Comparison of ENCODE assay signal across 24 mouse cellular contexts in the genomic region with DNA sequence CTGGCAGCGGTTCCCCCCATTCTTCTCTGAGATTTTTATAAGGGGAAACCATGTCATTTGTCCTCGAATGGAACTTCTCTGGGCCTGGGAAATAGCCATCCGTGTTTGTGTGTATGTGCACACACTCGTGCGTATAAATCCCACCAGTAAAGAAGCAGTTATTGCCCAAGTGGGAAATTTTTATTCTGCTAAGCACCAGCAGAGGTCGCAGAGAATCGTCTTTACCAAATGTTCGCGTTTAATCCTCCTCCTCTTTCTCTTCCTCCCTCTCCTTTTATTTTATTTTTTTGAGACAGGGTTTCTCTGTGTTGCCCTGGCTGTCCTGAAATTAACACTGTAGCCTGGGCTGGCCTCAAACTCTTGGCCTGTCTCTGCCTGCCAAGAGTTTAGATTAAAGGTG. TPM values are rescaled to one million over a fixed set of nuclear protein-coding genes. Genes with fewer than 3 reads are reported as not detected.
DNase-seq lines count a peak whose midpoint lies in the region; ATAC-seq and TF ChIP-seq lines count a peak whose summit lies in the region.
"Had no signal": no experiment of that assay in that cellular context is flagged by ENCODE, and none has a peak within 500 bp of the region (broad histone marks: within the 10 kb centered on the region; RNA-seq: fewer than 3 reads in every experiment).

No protein-coding gene starts in this region.

- TF ChIP-seq EP300 in stomach, postnatal 0 days (optimal IDR thresholded peaks at IDR 0.05), result no peak

- H3K4me1 ChIP-seq in embryonic facial prominence, embryonic 11.5 days (ENCODE audit: control insufficient read depth, insufficient read depth, low read length), result no peaks in the 10 kb centered on the region
- H3K4me1 ChIP-seq in embryonic facial prominence, embryonic 10.5 days, result no peaks in the 10 kb centered on the region
- no peaks in the 10 kb centered on the region for H3K4me1 ChIP-seq in intestine, postnatal 0 days (replicated peaks; ENCODE audit: control insufficient read depth, insufficient read depth, low read length)
- H3K4me1 ChIP-seq in intestine, embryonic 16.5 days (ENCODE audit: control insufficient read depth, insufficient read depth, low read length), result no peaks in the 10 kb centered on the region
- H3K4me1 ChIP-seq in midbrain, postnatal 0 days (ENCODE audit: insufficient read depth, low read length), result no peaks in the 10 kb centered on the region
- no peaks in the 10 kb centered on the region for H3K4me1 ChIP-seq in midbrain, embryonic 11.5 days (ENCODE audit: control insufficient read depth, insufficient read depth, low read length)
- no peaks in the 10 kb centered on the region for H3K4me1 ChIP-seq in stomach, postnatal 0 days (replicated peaks; ENCODE audit: control insufficient read depth, insufficient read depth)
- H3K4me1 ChIP-seq in kidney, embryonic 16.5 days (ENCODE audit: insufficient read depth, low read length), result no peaks in the 10 kb centered on the region
- H3K4me1 ChIP-seq: embryonic facial prominence, embryonic 12.5 days; heart, embryonic 15.5 days; hindbrain, embryonic 15.5 days; limb, embryonic 15.5 days; neural tube, embryonic 13.5 days had no signal

- TF ChIP-seq CTCF in intestine, postnatal 0 days (IDR thresholded peaks at IDR 0.05; ENCODE audit: low read depth), result peak; percentile 41
- TF ChIP-seq CTCF in midbrain, postnatal 0 days (IDR thresholded peaks at IDR 0.05), result peak; percentile 69
- TF ChIP-seq CTCF in stomach, postnatal 0 days (IDR thresholded peaks at IDR 0.05; ENCODE audit: low read depth), result peak; percentile 50

- H3K27me3 ChIP-seq in embryonic facial prominence, embryonic 11.5 days (ENCODE audit: control insufficient read depth, insufficient read depth, low read length), result no peaks in the 10 kb centered on the region
- H3K27me3 ChIP-seq in embryonic facial prominence, embryonic 10.5 days (replicated peaks; ENCODE audit: low read depth, poor library complexity, severe bottlenecking), result no peaks in the 10 kb centered on the region
- H3K27me3 ChIP-seq in intestine, postnatal 0 days (replicated peaks; ENCODE audit: control insufficient read depth, insufficient read depth, low read length), result no peaks in the 10 kb centered on the region
- no peaks in the 10 kb centered on the region for H3K27me3 ChIP-seq in intestine, embryonic 16.5 days (replicated peaks; ENCODE audit: control insufficient read depth, insufficient read depth, low read length)
- H3K27me3 ChIP-seq in midbrain, postnatal 0 days (ENCODE audit: insufficient read depth, low read length), result no peaks in the 10 kb centered on the region
- no peaks in the 10 kb centered on the region for H3K27me3 ChIP-seq in midbrain, embryonic 11.5 days (ENCODE audit: control insufficient read depth, insufficient read depth, low read length)
- H3K27me3 ChIP-seq in stomach, postnatal 0 days (ENCODE audit: control insufficient read depth, insufficient read depth, low read length), result no peaks in the 10 kb centered on the region
- H3K27me3 ChIP-seq in kidney, embryonic 16.5 days (ENCODE audit: insufficient read depth, low read length), result no peaks in the 10 kb centered on the region
- H3K27me3 ChIP-seq: embryonic facial prominence, embryonic 12.5 days; heart, embryonic 15.5 days; hindbrain, embryonic 15.5 days; limb, embryonic 15.5 days; neural tube, embryonic 13.5 days had no signal

- H3K36me3 ChIP-seq in embryonic facial prominence, embryonic 11.5 days (replicated peaks; ENCODE audit: control insufficient read depth, insufficient read depth, low read depth, low read length), result no peaks in the 10 kb centered on the region
- no peaks in the 10 kb centered on the region for H3K36me3 ChIP-seq in embryonic facial prominence, embryonic 10.5 days (replicated peaks)
- no peaks in the 10 kb centered on the region for H3K36me3 ChIP-seq in intestine, postnatal 0 days (ENCODE audit: control insufficient read depth, insufficient read depth)
- no peaks in the 10 kb centered on the region for H3K36me3 ChIP-seq in intestine, embryonic 16.5 days (ENCODE audit: control insufficient read depth, insufficient read depth, low read length)
- no peaks in the 10 kb centered on the region for H3K36me3 ChIP-seq in midbrain, postnatal 0 days (ENCODE audit: insufficient read depth, low read length)
- H3K36me3 ChIP-seq in midbrain, embryonic 11.5 days (ENCODE audit: control insufficient read depth, insufficient read depth, low read length), result no peaks in the 10 kb centered on the region
- no peaks in the 10 kb centered on the region for H3K36me3 ChIP-seq in stomach, postnatal 0 days (ENCODE audit: control insufficient read depth, insufficient read depth, low read length)
- H3K36me3 ChIP-seq in kidney, embryonic 16.5 days (ENCODE audit: insufficient read depth, low read length), result no peaks in the 10 kb centered on the region
- H3K36me3 ChIP-seq: embryonic facial prominence, embryonic 12.5 days; heart, embryonic 15.5 days; hindbrain, embryonic 15.5 days; limb, embryonic 15.5 days; neural tube, embryonic 13.5 days had no signal

- H3K9me3 ChIP-seq in embryonic facial prominence, embryonic 11.5 days (replicated peaks; ENCODE audit: control insufficient read depth, low read length), result no peaks in the 10 kb centered on the region
- H3K9me3 ChIP-seq in embryonic facial prominence, embryonic 10.5 days, result no peaks in the 10 kb centered on the region
- no peaks in the 10 kb centered on the region for H3K9me3 ChIP-seq in intestine, postnatal 0 days (ENCODE audit: control insufficient read depth)
- H3K9me3 ChIP-seq in intestine, embryonic 16.5 days (ENCODE audit: control insufficient read depth, low read length), result 0 out of 2 replicates have a peak, but pooled peaks cover 4% of the 10 kb centered on the region
- 0 out of 2 replicates have a peak, but pooled peaks cover under 1% of the 10 kb centered on the region for H3K9me3 ChIP-seq in midbrain, postnatal 0 days (ENCODE audit: low read length)
- H3K9me3 ChIP-seq in midbrain, embryonic 11.5 days (ENCODE audit: control insufficient read depth, low read length), result no peaks in the 10 kb centered on the region
- no peaks in the 10 kb centered on the region for H3K9me3 ChIP-seq in stomach, postnatal 0 days (ENCODE audit: control insufficient read depth, low read length)
- H3K9me3 ChIP-seq in kidney, embryonic 16.5 days (ENCODE audit: low read length), result no peaks in the 10 kb centered on the region
- H3K9me3 ChIP-seq: embryonic facial prominence, embryonic 12.5 days; heart, embryonic 15.5 days; hindbrain, embryonic 15.5 days; limb, embryonic 15.5 days; neural tube, embryonic 13.5 days had no signal

- H3K9ac ChIP-seq in embryonic facial prominence, embryonic 11.5 days (replicated peaks; ENCODE audit: low read length), result no peak overlapping the region
- H3K9ac ChIP-seq in intestine, postnatal 0 days (ENCODE audit: low read depth, low read length), result no peak overlapping the region
- H3K9ac ChIP-seq in intestine, embryonic 16.5 days (ENCODE audit: low read depth, low read length), result no peak overlapping the region
- H3K9ac ChIP-seq in midbrain, postnatal 0 days (replicated peaks; ENCODE audit: low read length, poor library complexity, severe bottlenecking), result no peak overlapping the region
- H3K9ac ChIP-seq in midbrain, embryonic 11.5 days (ENCODE audit: low read length), result no peak overlapping the region
- H3K9ac ChIP-seq in stomach, postnatal 0 days (ENCODE audit: low read length), result no peak overlapping the region
- no peak overlapping the region for H3K9ac ChIP-seq in kidney, embryonic 16.5 days (replicated peaks; ENCODE audit: low read length)
- H3K9ac ChIP-seq: embryonic facial prominence, embryonic 12.5 days; heart, embryonic 15.5 days; hindbrain, embryonic 15.5 days; limb, embryonic 15.5 days; neural tube, embryonic 13.5 days had no signal

- H3K4me3 ChIP-seq in embryonic facial prominence, embryonic 11.5 days (ENCODE audit: low read depth, low read length), result no peak overlapping the region
- no peak overlapping the region for H3K4me3 ChIP-seq in embryonic facial prominence, embryonic 10.5 days
- H3K4me3 ChIP-seq in intestine, postnatal 0 days (ENCODE audit: low read depth, low read length), result no peak overlapping the region
- no peak overlapping the region for H3K4me3 ChIP-seq in intestine, embryonic 16.5 days (ENCODE audit: low read length)
- no peak overlapping the region for H3K4me3 ChIP-seq in midbrain, postnatal 0 days (ENCODE audit: low read depth, low read length)
- H3K4me3 ChIP-seq in midbrain, embryonic 11.5 days (ENCODE audit: low read depth, low read length), result no peak overlapping the region
- H3K4me3 ChIP-seq in stomach, postnatal 0 days (ENCODE audit: low read depth, low read length), result no peak overlapping the region
- H3K4me3 ChIP-seq in kidney, embryonic 16.5 days (ENCODE audit: low read length), result no peak overlapping the region
- H3K4me3 ChIP-seq: embryonic facial prominence, embryonic 12.5 days; heart, embryonic 15.5 days; hindbrain, embryonic 15.5 days; limb, embryonic 15.5 days; neural tube, embryonic 13.5 days had no signal

- no peak overlapping the region for H3K4me2 ChIP-seq in embryonic facial prominence, embryonic 11.5 days (ENCODE audit: low read depth, low read length)
- H3K4me2 ChIP-seq in intestine, postnatal 0 days (replicated peaks; ENCODE audit: low read depth), result no peak overlapping the region
- H3K4me2 ChIP-seq in intestine, embryonic 16.5 days (ENCODE audit: low read depth, low read length), result no peak overlapping the region
- H3K4me2 ChIP-seq in midbrain, postnatal 0 days (ENCODE audit: low read depth, low read length, poor library complexity, severe bottlenecking), result no peak overlapping the region
- H3K4me2 ChIP-seq in midbrain, embryonic 11.5 days, result no peak overlapping the region
- no peak overlapping the region for H3K4me2 ChIP-seq in stomach, postnatal 0 days (replicated peaks; ENCODE audit: low read depth)
- H3K4me2 ChIP-seq in kidney, embryonic 16.5 days (replicated peaks; ENCODE audit: low read depth, low read length), result no peak overlapping the region
- H3K4me2 ChIP-seq: embryonic facial prominence, embryonic 12.5 days; heart, embryonic 15.5 days; hindbrain, embryonic 15.5 days; limb, embryonic 15.5 days; neural tube, embryonic 13.5 days had no signal

- 61% methylated on average over 9 of the region's 9 CpGs for WGBS in embryonic facial prominence, embryonic 11.5 days
- WGBS in embryonic facial prominence, embryonic 10.5 days, result 63% methylated on average over 9 of the region's 9 CpGs
- 57% methylated on average over 9 of the region's 9 CpGs for WGBS in intestine, postnatal 0 days
- 50% methylated on average over 9 of the region's 9 CpGs for WGBS in intestine, embryonic 16.5 days
- WGBS in midbrain, postnatal 0 days, result 57% methylated on average over 9 of the region's 9 CpGs
- 60% methylated on average over 9 of the region's 9 CpGs for WGBS in midbrain, embryonic 11.5 days
- WGBS in stomach, postnatal 0 days, result 60% methylated on average over 9 of the region's 9 CpGs
- WGBS in kidney, embryonic 16.5 days, result 47% methylated on average over 9 of the region's 9 CpGs

- peak; percentile 38 for DNase-seq in embryonic facial prominence, embryonic 11.5 days (ENCODE audit: low spot score)
- no peak for DNase-seq in embryonic facial prominence, embryonic 10.5 days (ENCODE audit: low spot score)
- DNase-seq in midbrain, postnatal 0 days (ENCODE audit: low spot score), result peak; percentile 63
- DNase-seq in midbrain, embryonic 11.5 days (ENCODE audit: low spot score, missing footprints), result no peak
- DNase-seq in stomach, postnatal 0 days (ENCODE audit: low spot score), result no peak
- DNase-seq: cerebellum, adult 2 months; kidney, adult 9 months; lung, adult 2 months; thymus, postnatal 36 days had no signal

- H3K27ac ChIP-seq in embryonic facial prominence, embryonic 11.5 days (replicated peaks; ENCODE audit: low read depth, low read length), result no peak overlapping the region
- H3K27ac ChIP-seq in embryonic facial prominence, embryonic 10.5 days (replicated peaks), result no peak overlapping the region
- H3K27ac ChIP-seq in intestine, postnatal 0 days (ENCODE audit: low read depth, low read length), result no peak overlapping the region
- no peak overlapping the region for H3K27ac ChIP-seq in intestine, embryonic 16.5 days (ENCODE audit: low read length)
- no peak overlapping the region for H3K27ac ChIP-seq in midbrain, postnatal 0 days (ENCODE audit: low read depth, low read length)
- H3K27ac ChIP-seq in midbrain, embryonic 11.5 days (ENCODE audit: low read depth, low read length), result no peak overlapping the region
- no peak overlapping the region for H3K27ac ChIP-seq in stomach, postnatal 0 days (replicated peaks)
- no peak overlapping the region for H3K27ac ChIP-seq in kidney, embryonic 16.5 days (ENCODE audit: low read length)
- H3K27ac ChIP-seq: embryonic facial prominence, embryonic 12.5 days; heart, embryonic 15.5 days; hindbrain, embryonic 15.5 days; limb, embryonic 15.5 days; neural tube, embryonic 13.5 days had no signal

- no peak for ATAC-seq in embryonic facial prominence, embryonic 11.5 days (replicated peaks; ENCODE audit: insufficient number of reproducible peaks, low FRiP score, low TSS enrichment, low read depth)
- ATAC-seq in intestine, postnatal 0 days, result no peak
- no peak for ATAC-seq in intestine, embryonic 16.5 days
- ATAC-seq in midbrain, postnatal 0 days (ENCODE audit: low FRiP score), result no peak
- no peak for ATAC-seq in midbrain, embryonic 11.5 days (ENCODE audit: low FRiP score)
- ATAC-seq in stomach, postnatal 0 days (ENCODE audit: low FRiP score, low TSS enrichment), result no peak
- no peak for ATAC-seq in kidney, embryonic 16.5 days (ENCODE audit: low FRiP score, low TSS enrichment)

RNA-seq across cellular contexts. Expression of a gene that starts 41.1 kb away (rescaled TPM):
- 183 and 193 TPM in 2 replicates for polyA plus RNA-seq in embryonic facial prominence, embryonic 11.5 days (2014; fragmentation: Nextera tagmentation; extraction: Ambion mirVana)
- polyA plus RNA-seq in embryonic facial prominence, embryonic 10.5 days (2016; fragmentation: Nextera tagmentation; extraction: Ambion mirVana), result 162 and 164 TPM in 2 replicates
- polyA plus RNA-seq in intestine, postnatal 0 days (2015; fragmentation: Nextera tagmentation; extraction: Ambion mirVana), result 45.0 and 45.3 TPM in 2 replicates
- 76.3 and 82.8 TPM in 2 replicates for polyA plus RNA-seq in intestine, embryonic 16.5 days (2015; fragmentation: Nextera tagmentation; extraction: Ambion mirVana)
- total RNA-seq in midbrain, postnatal 0 days (2014; rRNA removed), result 49.5 and 78.1 TPM in 2 replicates
- 101 and 110 TPM in 2 replicates for polyA plus RNA-seq in midbrain, postnatal 0 days (2015; fragmentation: Nextera tagmentation; extraction: Ambion mirVana)
- 172 and 184 TPM in 2 replicates for polyA plus RNA-seq in midbrain, embryonic 11.5 days (2014; fragmentation: Nextera tagmentation; extraction: Ambion mirVana)
- polyA plus RNA-seq in stomach, postnatal 0 days (2015; fragmentation: Nextera tagmentation; extraction: Ambion mirVana), result 55.6 and 56.3 TPM in 2 replicates
- polyA plus RNA-seq in kidney, embryonic 16.5 days (2015; fragmentation: Nextera tagmentation; extraction: Ambion mirVana), result 109 and 110 TPM in 2 replicates

RNA-seq across cellular contexts. Expression of a gene that starts 52.1 kb away (rescaled TPM):
- 0.24 TPM in 1 of 2 replicates, not detected in the other for polyA plus RNA-seq in embryonic facial prominence, embryonic 11.5 days (2014; fragmentation: Nextera tagmentation; extraction: Ambion mirVana)
- polyA plus RNA-seq in embryonic facial prominence, embryonic 10.5 days (2016; fragmentation: Nextera tagmentation; extraction: Ambion mirVana), result not detected in 2 replicates
- polyA plus RNA-seq in intestine, postnatal 0 days (2015; fragmentation: Nextera tagmentation; extraction: Ambion mirVana), result not detected in 2 replicates
- not detected in 2 replicates for polyA plus RNA-seq in intestine, embryonic 16.5 days (2015; fragmentation: Nextera tagmentation; extraction: Ambion mirVana)
- not detected in 2 replicates for total RNA-seq in midbrain, postnatal 0 days (2014; rRNA removed)
- 0.22 and 0.27 TPM in 2 replicates for polyA plus RNA-seq in midbrain, postnatal 0 days (2015; fragmentation: Nextera tagmentation; extraction: Ambion mirVana)
- polyA plus RNA-seq in midbrain, embryonic 11.5 days (2014; fragmentation: Nextera tagmentation; extraction: Ambion mirVana), result not detected in 2 replicates
- not detected in 2 replicates for polyA plus RNA-seq in stomach, postnatal 0 days (2015; fragmentation: Nextera tagmentation; extraction: Ambion mirVana)
- polyA plus RNA-seq in kidney, embryonic 16.5 days (2015; fragmentation: Nextera tagmentation; extraction: Ambion mirVana), result not detected in 2 replicates
- total RNA-seq: adrenal gland, adult 18-20 months; gastrocnemius, postnatal 4 days; left cerebral cortex, postnatal 14 days; megakaryocyte, adult 5-6 weeks had no signal
- polyA plus RNA-seq: cerebellum, adult 2 months; embryonic facial prominence, embryonic 12.5 days; heart, embryonic 15.5 days; hindbrain, embryonic 15.5 days; limb, embryonic 15.5 days; lung, adult 2 months; neural tube, embryonic 13.5 days; spleen, adult 2 months; stomach, embryonic 16.5 days had no signal

RNA-seq across cellular contexts. Expression of a gene that starts 52.7 kb away (rescaled TPM):
- 0.28 TPM in 1 of 2 replicates, not detected in the other for polyA plus RNA-seq in embryonic facial prominence, embryonic 11.5 days (2014; fragmentation: Nextera tagmentation; extraction: Ambion mirVana)
- polyA plus RNA-seq in embryonic facial prominence, embryonic 10.5 days (2016; fragmentation: Nextera tagmentation; extraction: Ambion mirVana), result 0.26 TPM in 1 of 2 replicates, not detected in the other
- polyA plus RNA-seq in intestine, postnatal 0 days (2015; fragmentation: Nextera tagmentation; extraction: Ambion mirVana), result 0.16 TPM in 1 of 2 replicates, not detected in the other
- polyA plus RNA-seq in intestine, embryonic 16.5 days (2015; fragmentation: Nextera tagmentation; extraction: Ambion mirVana), result not detected in 2 replicates
- 0.93 TPM in 1 of 2 replicates, not detected in the other for total RNA-seq in midbrain, postnatal 0 days (2014; rRNA removed)
- 0.25 and 0.27 TPM in 2 replicates for polyA plus RNA-seq in midbrain, postnatal 0 days (2015; fragmentation: Nextera tagmentation; extraction: Ambion mirVana)
- polyA plus RNA-seq in midbrain, embryonic 11.5 days (2014; fragmentation: Nextera tagmentation; extraction: Ambion mirVana), result not detected in 2 replicates
- not detected in 2 replicates for polyA plus RNA-seq in stomach, postnatal 0 days (2015; fragmentation: Nextera tagmentation; extraction: Ambion mirVana)
- not detected in 2 replicates for polyA plus RNA-seq in kidney, embryonic 16.5 days (2015; fragmentation: Nextera tagmentation; extraction: Ambion mirVana)
- total RNA-seq: gastrocnemius, postnatal 4 days; monocyte, adult 5-6 weeks had no signal
- polyA plus RNA-seq: heart, embryonic 15.5 days; neural tube, embryonic 13.5 days had no signal

Comparison
In these comparisons a context has a peak if more than half of its experiments do, and no peak if none do; other contexts are left out.
1. DNase-seq: peak in embryonic facial prominence, embryonic 11.5 days (single experiment) and midbrain, postnatal 0 days (single experiment); none in embryonic facial prominence, embryonic 10.5 days (single experiment), midbrain, embryonic 11.5 days (single experiment) and stomach, postnatal 0 days (single experiment).
2. Peak in every context shown above with its lines, with median percentiles within 50 percentile points of each other: CTCF ChIP-seq.